Mouse (Mus musculus): Measurements from ENCODE around the gene Kcnk15.

Gene Kcnk15

GRCm38 (mm10) chr2:163904323-163904722 lies 50.9 kb downstream of the Kcnk15 start:
- in situ Hi-C loops (cut with MboI; ENCODE audit: low pct_unique_long_range_greater_than_20kb in 1 of 2, low sequenced_read_pairs in 2 of 2, unreplicated experiment in 1 of 2): no loop called here

- in situ Hi-C loops (cut with MboI; ENCODE audit: low pct_unique_long_range_greater_than_20kb in 1 of 2, low sequenced_read_pairs in 2 of 2, unreplicated experiment in 1 of 2): no loop called here
Measured at GRCm38 (mm10) chr2:163907131-163907530, 53.7 kb downstream of the Kcnk15 start.
